8 mouse cellular contexts compared by ENCODE assay signal in genomic region chr16:31274674-31275460, GRCm38 (mm10). TPM values are rescaled to one million over a fixed set of nuclear protein-coding genes. Genes with fewer than 3 reads are reported as not detected.
DNase-seq lines count a peak whose midpoint lies in the region; ATAC-seq and TF ChIP-seq lines count a peak whose summit lies in the region.

Gene Ppp1r2 (minus strand): TSS chr16:31275277.

- peak within 1 kb of the TSS; percentile 96 for H3K27ac ChIP-seq in bone marrow, adult 2 months (ENCODE audit: control insufficient read depth, insufficient read depth, low read depth, low read length, poor library complexity)
- peak within 1 kb of the TSS; percentile 86 for H3K27ac ChIP-seq in embryonic facial prominence, embryonic 14.5 days (replicated peaks; ENCODE audit: low read depth, low read length)
- peak within 1 kb of the TSS; percentile 89 for H3K27ac ChIP-seq in limb, embryonic 15.5 days
- peak within 1 kb of the TSS; percentile 72 for H3K27ac ChIP-seq in midbrain, postnatal 0 days (ENCODE audit: low read depth, low read length)

- H3K9ac ChIP-seq in embryonic facial prominence, embryonic 14.5 days (ENCODE audit: low read depth, low read length) = peak within 1 kb of the TSS; percentile 96
- peak within 1 kb of the TSS; percentile 93 for H3K9ac ChIP-seq in limb, embryonic 15.5 days
- peak within 1 kb of the TSS; percentile 88 for H3K9ac ChIP-seq in midbrain, postnatal 0 days (replicated peaks; ENCODE audit: low read length, poor library complexity, severe bottlenecking)

- H3K9me3 ChIP-seq in embryonic facial prominence, embryonic 14.5 days (ENCODE audit: control insufficient read depth, low read length) = no peaks in the 10 kb centered on the region
- H3K9me3 ChIP-seq in limb, embryonic 15.5 days = no peaks in the 10 kb centered on the region
- H3K9me3 ChIP-seq in midbrain, postnatal 0 days (ENCODE audit: low read length) = no peaks in the 10 kb centered on the region

- peak within 1 kb of the TSS; percentile 76 for H3K4me3 ChIP-seq in bone marrow, adult 2 months (replicated peaks; ENCODE audit: control insufficient read depth, low read depth, low read length)
- H3K4me3 ChIP-seq in embryonic facial prominence, embryonic 14.5 days (ENCODE audit: low read depth, low read length) = peak within 1 kb of the TSS; percentile 89
- H3K4me3 ChIP-seq in limb, embryonic 15.5 days = peak within 1 kb of the TSS; percentile 92
- peak within 1 kb of the TSS; percentile 92 for H3K4me3 ChIP-seq in midbrain, postnatal 0 days (ENCODE audit: low read depth, low read length)

- peaks cover 6% of the 10 kb centered on the region; the same call in 1 of the 2 replicates for H3K36me3 ChIP-seq in embryonic facial prominence, embryonic 14.5 days (ENCODE audit: control insufficient read depth, insufficient read depth, low read length)
- H3K36me3 ChIP-seq in limb, embryonic 15.5 days = no peaks in the 10 kb centered on the region
- no peaks in the 10 kb centered on the region for H3K36me3 ChIP-seq in midbrain, postnatal 0 days (ENCODE audit: insufficient read depth, low read length)

- H3K27me3 ChIP-seq in embryonic facial prominence, embryonic 14.5 days (replicated peaks; ENCODE audit: control insufficient read depth, insufficient read depth, low read length) = no peaks in the 10 kb centered on the region
- H3K27me3 ChIP-seq in limb, embryonic 15.5 days = no peaks in the 10 kb centered on the region
- H3K27me3 ChIP-seq in midbrain, postnatal 0 days (ENCODE audit: insufficient read depth, low read length) = no peaks in the 10 kb centered on the region

- peak within 1 kb of the TSS; percentile 70 for H3K4me2 ChIP-seq in embryonic facial prominence, embryonic 14.5 days (ENCODE audit: low read depth, low read length)
- H3K4me2 ChIP-seq in limb, embryonic 15.5 days = peak within 1 kb of the TSS; percentile 51
- peak within 1 kb of the TSS; percentile 50 for H3K4me2 ChIP-seq in midbrain, postnatal 0 days (ENCODE audit: low read depth, low read length, poor library complexity, severe bottlenecking)

- ATAC-seq in embryonic facial prominence, embryonic 14.5 days (ENCODE audit: low read depth) = peak; percentile 95
- peak; percentile 93 for ATAC-seq in limb, embryonic 15.5 days (ENCODE audit: insufficient number of reproducible peaks, low FRiP score, low TSS enrichment, low read depth)
- peak; percentile 95 for ATAC-seq in midbrain, postnatal 0 days (ENCODE audit: low FRiP score)

- under 1% methylated on average over 83 of the region's 83 CpGs for WGBS in bone marrow, adult 2 months
- WGBS in embryonic facial prominence, embryonic 14.5 days = under 1% methylated on average over 34 of the region's 83 CpGs
- WGBS in limb, embryonic 15.5 days = under 1% methylated on average over 80 of the region's 83 CpGs
- WGBS in midbrain, postnatal 0 days = under 1% methylated on average over 38 of the region's 83 CpGs

- TF ChIP-seq CTCF in bone marrow, adult 2 months (IDR thresholded peaks at IDR 0.05; ENCODE audit: control insufficient read depth, insufficient read depth, low read length) = no peak
- peak; percentile 16 for TF ChIP-seq CTCF in midbrain, postnatal 0 days (IDR thresholded peaks at IDR 0.05)

- no peaks in the 10 kb centered on the region; the same call in 1 of the 2 replicates for H3K4me1 ChIP-seq in bone marrow, adult 2 months (ENCODE audit: control insufficient read depth, insufficient read depth, low read length)
- peaks cover 23% of the 10 kb centered on the region for H3K4me1 ChIP-seq in embryonic facial prominence, embryonic 14.5 days (ENCODE audit: control insufficient read depth, insufficient read depth, low read length)
- H3K4me1 ChIP-seq in limb, embryonic 15.5 days = peaks cover 45% of the 10 kb centered on the region
- peaks cover 11% of the 10 kb centered on the region for H3K4me1 ChIP-seq in midbrain, postnatal 0 days (ENCODE audit: insufficient read depth, low read length)

- peak; percentile 95; the same call in 1 of the 2 replicates for TF ChIP-seq POLR2A in bone marrow, adult 2 months (IDR thresholded peaks at IDR 0.05; ENCODE audit: borderline replicate concordance, control insufficient read depth, low read depth, low read length)

- DNase-seq in B cell, adult 2 months = peak; percentile 96 to 97
- DNase-seq in embryonic facial prominence, embryonic 14.5 days (ENCODE audit: low spot score) = peak; percentile 95
- peak; percentile 88 for DNase-seq in heart, adult 8-10 months (ENCODE audit: low spot score)
- peak; percentile 84 to 91 for DNase-seq in kidney, adult 8-10 months
- peak; percentile 92 for DNase-seq in midbrain, postnatal 0 days (ENCODE audit: low spot score)
- DNase-seq in spleen, postnatal 10 days (ENCODE audit: low spot score in 2 of 2) = peak; percentile 89 to 95

RNA-seq across cellular contexts. Expression of gene Ppp1r2, which starts in this region (rescaled TPM):
- polyA plus RNA-seq in bone marrow, adult 2 months (2011; ENCODE audit: insufficient read depth, insufficient read length, low replicate concordance, missing spikeins) = 7.2 and 14.8 TPM in 2 replicates
- polyA plus RNA-seq in embryonic facial prominence, embryonic 14.5 days (2014; fragmentation: Nextera tagmentation; extraction: Ambion mirVana) = 106 TPM in 2 replicates
- 10 to 100 TPM; 74.1 to 92.4 (median 77.5) TPM for total RNA-seq in heart, adult 8-10 months (2022)
- 88.9 and 98.3 TPM in 2 replicates for polyA plus RNA-seq in limb, embryonic 15.5 days (2015; fragmentation: Nextera tagmentation; extraction: Ambion mirVana)
- 63.2 and 73.3 TPM in 2 replicates for total RNA-seq in midbrain, postnatal 0 days (2014; rRNA removed)
- polyA plus RNA-seq in midbrain, postnatal 0 days (2015; fragmentation: Nextera tagmentation; extraction: Ambion mirVana) = 98.8 and 101 TPM in 2 replicates

Comparison
In these comparisons a context has a peak if more than half of its experiments do, and no peak if none do; other contexts are left out.
1. Peak in every context shown above with its lines: DNase-seq, ATAC-seq, H3K4me3 ChIP-seq and H3K27ac ChIP-seq.